Mouse (Mus musculus) G1E (cell line): ENCODE measurements around the gene 5330417C22Rik.

Source experiments
- CTCF ChIP-seq: IDR thresholded peaks from 2 replicates; pipeline ENCODE4 v1.5.1; 2012; ENCODE audit warnings: low read depth, low read length, inconsistent platforms, mixed read lengths
- GATA1 ChIP-seq: IDR thresholded peaks from 2 replicates; pipeline ENCODE4 v1.6.1; 2012; ENCODE audit warnings: borderline replicate concordance, low read length, inconsistent platforms, mixed read lengths

- TF ChIP-seq CTCF: no peak
- no peak for TF ChIP-seq GATA1
Observed at GRCm38 (mm10) chr3:108410359-108410714, 126.0 kb downstream of the 5330417C22Rik start.
